8 mouse cellular contexts compared by ENCODE assay signal in genomic region chr4:8432393-8432792, GRCm38 (mm10).
DNase-seq lines count a peak whose midpoint lies in the region; ATAC-seq and TF ChIP-seq lines count a peak whose summit lies in the region.

No protein-coding gene starts in this region.

- no peaks in the 10 kb centered on the region for H3K36me3 ChIP-seq in embryonic facial prominence, embryonic 11.5 days (replicated peaks; ENCODE audit: control insufficient read depth, insufficient read depth, low read depth, low read length)
- H3K36me3 ChIP-seq in liver, embryonic 14.5 days (replicated peaks; ENCODE audit: control insufficient read depth, insufficient read depth, low read depth) = no peaks in the 10 kb centered on the region

- H3K4me3 ChIP-seq in cerebellum, adult 2 months (replicated peaks; ENCODE audit: insufficient read depth, low read depth, low read length) = no peak overlapping the region
- H3K4me3 ChIP-seq in left cerebral cortex, adult 2 months = no peak overlapping the region
- no peak overlapping the region for H3K4me3 ChIP-seq in embryonic facial prominence, embryonic 11.5 days (ENCODE audit: low read depth, low read length)
- H3K4me3 ChIP-seq in liver, embryonic 14.5 days (ENCODE audit: insufficient read depth in 1 of 2, low read depth in 2 of 2, low read length in 2 of 2) = no peak overlapping the region

- H3K9me3 ChIP-seq in embryonic facial prominence, embryonic 11.5 days (replicated peaks; ENCODE audit: control insufficient read depth, low read length) = no peaks in the 10 kb centered on the region
- H3K9me3 ChIP-seq in liver, embryonic 14.5 days (ENCODE audit: control insufficient read depth, low read length) = no peaks in the 10 kb centered on the region

- no peak overlapping the region for H3K4me2 ChIP-seq in embryonic facial prominence, embryonic 11.5 days (ENCODE audit: low read depth, low read length)
- H3K4me2 ChIP-seq in liver, embryonic 14.5 days (ENCODE audit: low read depth) = no peak overlapping the region

- peak; percentile 22 to 27 for DNase-seq in cerebellum, adult 2 months
- peak; percentile 25 to 43 for DNase-seq in left cerebral cortex, adult 2 months (ENCODE audit: extremely low spot score in 1 of 2, low spot score in 2 of 2)
- DNase-seq in left cerebral cortex, adult 8-10 months (ENCODE audit: low spot score in 2 of 2) = no peak
- DNase-seq in adipocyte (ENCODE audit: low spot score) = peak; percentile 62
- DNase-seq in embryonic facial prominence, embryonic 11.5 days (ENCODE audit: low spot score) = peak; percentile 73
- no peak for DNase-seq in liver, embryonic 14.5 days (ENCODE audit: low read depth in 3 of 3, low spot score in 3 of 3)
- peak; percentile 56 for DNase-seq in testis, postnatal 10 days (ENCODE audit: low spot score)

- no peaks in the 10 kb centered on the region for H3K27me3 ChIP-seq in cerebellum, adult 2 months (ENCODE audit: control insufficient read depth, insufficient read depth, low read length)
- no peaks in the 10 kb centered on the region for H3K27me3 ChIP-seq in embryonic facial prominence, embryonic 11.5 days (ENCODE audit: control insufficient read depth, insufficient read depth, low read length)
- no peaks in the 10 kb centered on the region for H3K27me3 ChIP-seq in liver, embryonic 14.5 days (ENCODE audit: control insufficient read depth, insufficient read depth, low read length)

- ATAC-seq in cerebellum, adult (ENCODE audit: insufficient number of reproducible peaks, low FRiP score, low TSS enrichment) = no peak
- no peak for ATAC-seq in embryonic facial prominence, embryonic 11.5 days (replicated peaks; ENCODE audit: insufficient number of reproducible peaks, low FRiP score, low TSS enrichment, low read depth)
- ATAC-seq in liver, embryonic 14.5 days (ENCODE audit: insufficient read depth) = no peak

- no peak for TF ChIP-seq EP300 in liver, embryonic 14.5 days (IDR thresholded peaks at IDR 0.05; ENCODE audit: low read depth)

- no peak for TF ChIP-seq POLR2A in cerebellum, adult 2 months (IDR thresholded peaks at IDR 0.05; ENCODE audit: borderline replicate concordance, insufficient read depth, low read length)

- 53% methylated on average over 2 of the region's 2 CpGs for WGBS in cerebellum, adult 2 months
- WGBS in embryonic facial prominence, embryonic 11.5 days = 51% methylated on average over 2 of the region's 2 CpGs
- WGBS in liver, embryonic 14.5 days (ENCODE audit: insufficient replicate concordance) = 20% methylated on average over 2 of the region's 2 CpGs

- H3K4me1 ChIP-seq in cerebellum, adult 2 months (ENCODE audit: control insufficient read depth, insufficient read depth, low read length) = no peaks in the 10 kb centered on the region
- no peaks in the 10 kb centered on the region for H3K4me1 ChIP-seq in embryonic facial prominence, embryonic 11.5 days (ENCODE audit: control insufficient read depth, insufficient read depth, low read length)
- peaks cover 0 to 3% of the 10 kb centered on the region in 2 experiments; a peak in 1 of 4 replicates for H3K4me1 ChIP-seq in liver, embryonic 14.5 days (replicated peaks; ENCODE audit: control insufficient read depth in 2 of 2, insufficient read depth in 2 of 2, low read length in 1 of 2)

- H3K9ac ChIP-seq in embryonic facial prominence, embryonic 11.5 days (replicated peaks; ENCODE audit: low read length) = no peak overlapping the region
- no peak overlapping the region for H3K9ac ChIP-seq in liver, embryonic 14.5 days (replicated peaks)

- no peak overlapping the region for H3K27ac ChIP-seq in cerebellum, adult 2 months (ENCODE audit: insufficient read depth, low read length)
- no peak overlapping the region for H3K27ac ChIP-seq in left cerebral cortex, adult 2 months
- H3K27ac ChIP-seq in embryonic facial prominence, embryonic 11.5 days (replicated peaks; ENCODE audit: low read depth, low read length) = no peak overlapping the region
- H3K27ac ChIP-seq in liver, embryonic 14.5 days = no peak overlapping the region

- TF ChIP-seq CTCF in cerebellum, adult 2 months (IDR thresholded peaks at IDR 0.05; ENCODE audit: borderline replicate concordance, insufficient read depth, low read depth, low read length) = peak; percentile 70
- peak; percentile 85 for TF ChIP-seq CTCF in left cerebral cortex, adult 2 months (IDR thresholded peaks at IDR 0.05)
- TF ChIP-seq CTCF in liver, embryonic 14.5 days (IDR thresholded peaks at IDR 0.05; ENCODE audit: low read depth) = peak; percentile 70

- intact Hi-C loops in left cerebral cortex, adult 2 months (cut with DNase I) = loop anchor here (5.0 kb wide), 2 partner anchors 50 to 665 kb away; no protein-coding TSS in a partner anchor

Comparison
In these comparisons a context has a peak if more than half of its experiments do, and no peak if none do; other contexts are left out.
1. DNase-seq: peak in cerebellum, adult 2 months (2 of 2), left cerebral cortex, adult 2 months (2 of 2), adipocyte (single experiment), embryonic facial prominence, embryonic 11.5 days (single experiment) and testis, postnatal 10 days (single experiment); none in left cerebral cortex, adult 8-10 months (0 of 2) and liver, embryonic 14.5 days (0 of 3).
2. Peak in every context shown above with its lines, with median percentiles within 50 percentile points of each other: CTCF ChIP-seq.